Mouse (Mus musculus) forebrain, embryonic 15.5 days (tissue): ENCODE measurements around the gene Grk6. TPM values are rescaled to one million over a fixed set of nuclear protein-coding genes. Genes with fewer than 3 reads are reported as not detected.

Experiments
- ATAC-seq: fragments of 200-750 bp; cut with Nextera tagmentation; replicated peaks from 2 replicates; pipeline ENCODE4 v1.8.0; 2017; ENCODE audit warnings: mild to moderate bottlenecking, moderate TSS enrichment, moderate library complexity
- H3K27ac ChIP-seq: fragments of 300-500 bp; sonication (generic); replicated peaks from 2 replicates; pipeline ENCODE4 v1.5.1; 2015; ENCODE audit warnings: mild to moderate bottlenecking, inconsistent platforms
- H3K27me3 ChIP-seq: fragments of 300-500 bp; sonication (generic); 2 replicates; pipeline ENCODE4 v1.6.1; 2015; ENCODE audit warnings: inconsistent platforms
- H3K36me3 ChIP-seq: fragments of 300-500 bp; sonication (generic); 2 replicates; pipeline ENCODE4 v1.6.1; 2015; ENCODE audit warnings: mild to moderate bottlenecking, inconsistent platforms
- H3K4me1 ChIP-seq: fragments of 300-500 bp; sonication (generic); 2 replicates; pipeline ENCODE4 v1.6.1; 2015; ENCODE audit warnings: inconsistent platforms
- H3K4me2 ChIP-seq: fragments of 300-500 bp; sonication (generic); replicated peaks from 2 replicates; pipeline ENCODE4 v1.6.1; 2015; ENCODE audit warnings: mild to moderate bottlenecking, inconsistent platforms
- H3K4me3 ChIP-seq: fragments of 300-500 bp; sonication (generic); 2 replicates; pipeline ENCODE4 v1.5.1; 2015; ENCODE audit warnings: mild to moderate bottlenecking, inconsistent platforms
- H3K9ac ChIP-seq: fragments of 300-500 bp; sonication (generic); replicated peaks from 2 replicates; pipeline ENCODE4 v1.6.1; 2015; ENCODE audit warnings: mild to moderate bottlenecking, inconsistent platforms
- H3K9me3 ChIP-seq: fragments of 300-500 bp; sonication (generic); 2 replicates; pipeline ENCODE4 v1.6.1; 2016; ENCODE audit warnings: inconsistent platforms
- WGBS: fragments of 180-500 bp; shearing (Covaris S2); methylation state at CpG from one replicate; pipeline ENCODE4 v1.1.7; 2015; ENCODE audit warnings: mixed read lengths; 5-methylcytosine and 5-hydroxymethylcytosine counted together
- polyA plus RNA-seq: library from polyadenylated mRNA; unstranded; fragments of >200 nt; fragmentation: Nextera tagmentation; extraction: Ambion mirVana; gene quantifications from 2 replicates; pipeline ENCODE4 v1.2.1, GENCODE M21; 2015

Grk6 gene
- polyA plus RNA-seq, 1 experiment from 2014 or later: 46.1 TPM

DNA sequence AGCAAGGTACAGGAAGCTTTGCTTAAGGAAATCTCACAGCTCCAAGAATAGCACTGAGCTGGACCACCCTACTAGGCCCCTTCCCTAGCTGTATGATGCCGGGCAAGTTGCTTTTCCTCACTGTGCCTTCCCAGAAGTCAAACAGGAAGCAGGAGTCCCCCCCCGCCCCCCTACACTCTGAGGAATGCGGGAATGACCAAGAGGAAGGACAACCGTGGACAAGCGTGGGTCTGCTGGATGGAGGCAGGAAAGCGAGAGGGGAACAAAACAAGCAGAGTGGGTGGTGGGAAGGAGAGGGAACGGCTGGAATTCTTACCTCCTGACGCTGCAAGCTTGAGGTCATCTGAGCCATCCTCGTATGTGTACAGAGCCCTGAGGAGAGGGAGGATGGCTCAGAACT lies 38.2 kb downstream of the Grk6 start:
- H3K4me1 ChIP-seq: peaks cover 52% of the 10 kb centered on the region
- H3K9me3 ChIP-seq: no peaks in the 10 kb centered on the region
- H3K27ac ChIP-seq: peak overlapping the region; percentile 98
- H3K27me3 ChIP-seq: no peaks in the 10 kb centered on the region
- no peak for ATAC-seq
- H3K9ac ChIP-seq: peak overlapping the region; percentile 99
- peak overlapping the region; percentile 73 for H3K4me3 ChIP-seq
- peak overlapping the region; percentile 96 for H3K4me2 ChIP-seq
- H3K36me3 ChIP-seq: peaks cover 48% of the 10 kb centered on the region
- WGBS: 58% methylated on average over 9 of the region's 9 CpGs

DNA sequence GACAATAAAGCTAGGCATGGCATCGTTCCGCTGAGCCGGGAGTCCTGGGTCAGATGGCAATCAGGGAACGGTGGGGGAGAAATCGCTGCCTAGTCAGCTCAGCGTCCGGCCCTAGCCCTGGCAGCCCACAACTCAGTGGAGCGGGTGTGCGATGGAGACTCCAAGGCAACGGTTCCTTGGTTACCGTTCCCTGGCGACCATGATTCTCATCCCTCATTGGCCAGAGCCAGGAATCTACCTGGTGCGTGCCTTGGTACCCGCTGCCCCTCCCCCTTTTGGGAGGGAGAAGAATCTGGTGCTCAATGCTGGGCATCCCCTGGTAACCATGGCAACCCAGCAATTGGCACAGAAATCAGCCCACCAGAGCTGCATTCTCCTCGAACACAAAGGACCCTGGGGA lies 38.7 kb downstream of the Grk6 start:
- peaks cover 45% of the 10 kb centered on the region for H3K36me3 ChIP-seq
- peaks cover 54% of the 10 kb centered on the region for H3K4me1 ChIP-seq

DNA sequence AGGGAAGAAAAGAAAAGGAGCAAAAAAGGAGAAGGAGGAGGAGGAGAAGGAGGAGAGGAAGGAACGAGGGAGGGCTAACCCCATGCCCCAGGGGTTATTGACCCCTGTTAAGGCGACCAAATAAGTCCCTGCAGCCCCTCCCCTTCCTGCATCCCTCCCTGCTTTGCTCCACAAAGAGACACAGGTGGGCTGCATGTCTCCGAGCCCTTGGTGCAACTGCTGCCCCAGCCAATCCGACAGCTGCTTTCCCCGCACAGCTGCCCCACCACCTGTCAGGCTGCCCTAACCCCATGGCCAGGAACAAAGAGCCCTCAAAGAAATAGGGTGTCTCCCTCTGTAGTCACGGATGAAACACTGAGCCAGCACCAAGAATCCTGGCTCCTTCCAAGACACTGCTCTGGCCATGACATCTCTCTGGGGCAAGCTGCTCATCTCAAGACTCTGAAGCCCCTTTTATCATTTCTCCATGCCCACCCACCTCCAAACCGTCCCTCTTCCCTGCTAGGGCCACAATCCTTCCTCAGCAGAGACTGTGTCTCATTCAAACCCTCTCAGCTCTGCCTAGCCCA lies 39.7 kb downstream of the Grk6 start:
- peak overlapping the region; percentile 96 for H3K4me2 ChIP-seq
- no peak for ATAC-seq
- H3K36me3 ChIP-seq: peaks cover 35% of the 10 kb centered on the region
- peak overlapping the region; percentile 99 for H3K9ac ChIP-seq
- no peaks in the 10 kb centered on the region for H3K9me3 ChIP-seq
- peak overlapping the region; percentile 98 for H3K27ac ChIP-seq
- 10% methylated on average over 7 of the region's 7 CpGs for WGBS
- peaks cover 54% of the 10 kb centered on the region for H3K4me1 ChIP-seq
- H3K27me3 ChIP-seq: no peaks in the 10 kb centered on the region
- peak overlapping the region; percentile 73 for H3K4me3 ChIP-seq

More for the DNA sequence above, 38.7 kb downstream of the Grk6 start:
- Histone ChIP-seq H3K9ac (peak overlapping the region; percentile 99), H3K4me3 (peak overlapping the region; percentile 73), H3K27ac (peak overlapping the region; percentile 98), H3K27me3 (no peaks in the 10 kb centered on the region), H3K9me3 (no peaks in the 10 kb centered on the region), H3K4me2 (peak overlapping the region; percentile 96)
- 3% methylated on average over 15 of the region's 15 CpGs for WGBS
- ATAC-seq: peak; percentile 83

DNA sequence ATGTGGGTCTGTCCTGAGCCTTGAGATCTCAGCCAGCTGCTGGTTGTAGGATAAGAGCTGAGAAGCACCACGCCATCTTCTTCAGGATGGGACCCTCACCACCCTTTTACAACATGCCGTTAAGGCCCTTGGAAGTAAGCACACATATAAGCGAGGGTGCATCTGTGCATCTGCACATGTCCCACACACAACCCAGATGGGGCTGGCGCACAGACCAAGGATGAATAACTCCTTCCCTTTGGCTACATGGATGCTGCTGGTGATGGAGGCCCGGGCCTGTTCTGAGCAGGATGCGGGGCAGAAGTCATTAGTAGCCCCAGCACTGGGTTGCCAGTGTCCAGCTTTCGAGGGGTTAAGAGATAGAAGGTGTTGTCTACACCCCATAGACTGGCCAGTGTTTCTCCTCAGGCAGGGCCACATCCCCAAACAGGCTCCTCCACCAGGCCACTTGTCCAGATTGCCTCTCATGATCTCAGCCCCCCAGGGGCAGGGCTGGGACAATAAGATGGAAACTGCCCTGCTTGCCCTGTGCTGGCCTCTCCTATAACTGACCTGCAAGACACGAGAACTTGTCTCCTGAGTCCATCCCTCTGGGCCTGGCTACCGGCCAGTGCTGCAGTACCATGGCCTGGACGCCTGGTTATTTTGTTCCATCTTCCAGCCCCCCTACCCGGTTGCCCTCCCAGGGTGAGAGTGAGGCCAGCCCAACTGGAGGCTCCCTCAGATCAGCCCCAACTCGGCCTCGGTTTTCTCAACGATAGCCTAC lies 41.3 kb downstream of the Grk6 start:
- WGBS: 22% methylated on average over 14 of the region's 14 CpGs
- peak overlapping the region; percentile 96 for H3K4me2 ChIP-seq
- ATAC-seq: no peak
- H3K36me3 ChIP-seq: peaks cover 19% of the 10 kb centered on the region
- peak overlapping the region; percentile 99 for H3K9ac ChIP-seq
- peaks cover 54% of the 10 kb centered on the region for H3K4me1 ChIP-seq
- peak overlapping the region; percentile 73 for H3K4me3 ChIP-seq
- no peaks in the 10 kb centered on the region for H3K27me3 ChIP-seq
- no peaks in the 10 kb centered on the region for H3K9me3 ChIP-seq
- peak overlapping the region; percentile 98 for H3K27ac ChIP-seq

DNA sequence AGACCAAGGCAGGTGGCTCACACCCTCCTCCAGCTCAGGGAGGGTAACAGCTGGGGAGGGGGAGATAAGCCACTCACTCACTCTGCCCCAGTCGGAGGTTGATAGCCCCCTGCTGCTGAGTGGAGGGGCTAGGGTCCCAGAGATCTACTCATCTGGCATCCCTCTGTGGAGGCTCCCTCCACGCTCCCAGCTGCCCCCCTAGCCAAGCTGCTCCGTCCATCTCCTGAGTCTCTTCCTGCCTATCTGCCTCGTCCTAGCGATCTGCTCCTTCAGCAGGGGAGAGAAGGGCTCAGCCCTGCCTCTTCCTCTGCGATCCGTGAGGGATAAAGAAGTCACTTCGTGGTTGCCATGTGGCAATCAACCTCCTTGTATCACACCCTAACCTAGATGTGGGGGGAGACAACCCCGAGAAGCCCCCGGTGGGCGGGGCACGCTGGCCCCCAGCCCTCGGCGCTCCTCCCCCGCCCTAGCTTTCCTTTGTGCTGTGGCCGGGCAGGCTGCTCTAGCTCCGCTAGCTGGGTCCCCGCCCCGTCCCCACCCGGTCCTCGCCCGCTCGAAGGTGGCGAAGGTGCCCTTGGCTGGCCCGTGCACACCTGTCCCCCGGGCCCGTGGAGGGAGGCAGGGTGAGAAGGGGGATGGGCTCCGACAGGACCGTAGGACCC lies 42.2 kb downstream of the Grk6 start:
- Histone ChIP-seq H3K27me3 (no peaks in the 10 kb centered on the region), H3K27ac (peak overlapping the region; percentile 98), H3K4me1 (peaks cover 50% of the 10 kb centered on the region), H3K4me3 (peak overlapping the region; percentile 73), H3K9ac (peak overlapping the region; percentile 99), H3K4me2 (peak overlapping the region; percentile 96), H3K9me3 (no peaks in the 10 kb centered on the region), H3K36me3 (peaks cover 10% of the 10 kb centered on the region)
- 1% methylated on average over 29 of the region's 29 CpGs for WGBS
- peak; percentile 47 for ATAC-seq

DNA sequence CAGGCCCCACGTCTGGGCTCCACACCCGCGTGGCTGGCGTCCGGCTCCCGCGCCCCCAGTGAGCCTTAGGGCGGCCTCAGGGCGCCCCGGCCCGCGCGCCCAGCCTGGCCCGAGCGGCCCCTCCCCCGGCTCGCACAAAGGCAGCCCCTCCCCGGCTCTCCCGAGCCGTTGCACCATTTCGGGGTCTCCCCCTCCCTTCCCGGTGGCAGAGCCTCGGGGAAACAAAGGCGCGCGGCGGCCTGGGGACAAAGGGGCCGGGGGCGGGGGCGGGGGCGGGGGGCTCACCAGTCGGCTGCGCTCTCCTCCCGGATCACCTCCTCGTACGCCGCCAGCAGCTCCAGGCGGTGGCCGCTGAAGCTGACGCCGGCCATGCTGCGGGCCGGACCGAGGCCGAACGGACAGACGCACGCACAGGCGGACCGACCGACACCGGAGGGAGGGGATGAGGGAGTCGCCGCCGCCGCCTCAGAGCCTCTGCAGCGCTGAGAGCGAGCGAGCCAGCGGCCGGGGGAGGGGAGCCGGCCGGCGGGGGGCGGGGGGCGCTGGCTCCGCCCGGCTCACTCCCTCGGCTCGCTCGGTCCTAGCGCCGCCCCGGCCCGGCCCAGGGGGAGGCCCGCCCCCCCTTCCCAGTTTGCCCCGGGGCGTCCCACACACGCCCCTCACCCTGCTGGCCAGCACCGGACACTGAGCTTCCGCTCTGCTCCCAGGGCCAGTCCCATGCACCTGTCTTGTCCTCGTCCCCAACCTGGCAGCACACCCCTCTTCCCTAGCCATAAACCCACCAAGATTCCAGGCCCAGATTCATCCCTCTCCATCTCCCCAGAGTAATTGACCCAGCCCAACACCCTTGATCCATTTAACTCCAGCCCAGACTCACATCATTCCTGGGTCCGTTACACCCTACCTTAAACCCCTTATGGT lies 43.0 kb downstream of the Grk6 start, which contains the start of gene Dbn1:
Gene Dbn1 (minus strand): TSS at position 534 of the 921 bp plus-strand sequence.
- Histone ChIP-seq H3K4me1 (peaks cover 42% of the 10 kb centered on the region), H3K4me3 (peak within 1 kb of the TSS; percentile 73), H3K9me3 (no peaks in the 10 kb centered on the region), H3K27me3 (no peaks in the 10 kb centered on the region), H3K36me3 (peaks cover 3% of the 10 kb centered on the region; the same call in 1 of the 2 replicates), H3K9ac (peak within 1 kb of the TSS; percentile 99), H3K4me2 (peak within 1 kb of the TSS; percentile 96), H3K27ac (peak within 1 kb of the TSS; percentile 98)
- peak; percentile 84 for ATAC-seq
- under 1% methylated on average over 62 of the region's 83 CpGs for WGBS

DNA sequence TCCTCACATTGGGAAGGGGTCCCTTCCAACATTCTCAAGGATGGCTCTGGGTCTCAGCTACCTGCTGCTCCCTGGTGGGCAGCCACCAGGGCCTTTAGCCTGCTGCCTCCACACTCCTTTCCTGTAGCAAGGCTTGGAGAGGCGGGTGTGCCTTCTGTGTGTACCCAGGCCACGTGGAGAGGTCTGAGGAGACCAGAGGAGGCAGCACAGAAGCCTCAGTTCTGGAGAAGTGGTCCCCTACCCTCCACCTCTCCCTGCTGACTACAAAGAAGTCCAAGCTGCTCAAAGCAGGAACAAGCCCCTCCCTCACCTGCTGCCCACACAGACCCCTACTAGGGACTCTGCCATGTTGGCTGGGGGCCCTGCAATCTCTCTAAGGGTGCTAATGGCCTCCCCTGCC lies 49.4 kb downstream of the Grk6 start:
- Histone ChIP-seq H3K27ac (no peak overlapping the region), H3K36me3 (no peaks in the 10 kb centered on the region), H3K27me3 (no peaks in the 10 kb centered on the region), H3K4me3 (no peak overlapping the region), H3K9me3 (no peaks in the 10 kb centered on the region), H3K4me1 (peaks cover 35% of the 10 kb centered on the region), H3K4me2 (no peak overlapping the region), H3K9ac (no peak overlapping the region)
- 24% methylated on average over 2 of the region's 2 CpGs for WGBS
- peak; percentile 42; the same call in 1 of the 2 replicates for ATAC-seq

DNA sequence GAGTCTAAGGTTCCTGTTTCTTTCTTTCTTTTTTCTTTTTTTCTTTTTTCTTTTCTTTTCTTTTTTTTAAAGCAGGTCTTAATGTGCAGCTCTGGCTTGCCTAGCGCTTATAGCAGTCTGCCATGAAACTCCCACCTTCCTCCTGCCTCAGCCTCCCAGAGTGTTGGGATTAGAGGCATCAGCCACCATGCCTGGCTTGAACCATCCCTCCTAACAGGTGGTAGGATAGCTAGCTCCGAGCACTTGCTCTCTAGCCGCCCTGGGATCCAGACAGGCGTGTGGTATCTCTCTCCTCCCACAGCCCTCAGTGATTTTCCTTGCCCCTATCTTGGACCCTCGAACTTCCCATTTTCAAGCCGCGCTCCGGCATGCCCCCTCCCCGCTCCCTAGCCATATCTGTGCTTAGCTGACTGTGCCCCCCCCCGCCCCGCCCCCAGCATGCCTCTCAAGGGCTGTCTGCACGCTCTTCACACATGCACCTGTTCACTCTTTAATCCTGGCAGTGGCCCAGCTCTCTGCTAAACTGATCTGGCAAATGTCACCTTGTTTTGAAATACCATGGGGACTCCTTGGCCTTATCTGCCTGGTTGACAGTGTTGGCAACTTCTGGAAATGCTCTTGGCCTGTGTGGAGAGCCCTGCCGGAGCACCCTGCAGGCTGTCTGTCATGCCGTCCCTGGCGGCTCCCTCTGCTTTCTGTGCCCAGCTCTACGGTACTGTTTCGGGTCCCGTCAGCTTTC lies 50.2 kb downstream of the Grk6 start:
- Histone ChIP-seq H3K9me3 (no peaks in the 10 kb centered on the region), H3K36me3 (no peaks in the 10 kb centered on the region), H3K4me1 (peaks cover 35% of the 10 kb centered on the region), H3K9ac (no peak overlapping the region), H3K27ac (peak overlapping the region; percentile 71), H3K4me3 (no peak overlapping the region), H3K4me2 (peak overlapping the region; percentile 15; the same call in 1 of the 2 replicates), H3K27me3 (no peaks in the 10 kb centered on the region)
- ATAC-seq: peak; percentile 77
- WGBS: 13% methylated on average over 18 of the region's 18 CpGs

DNA sequence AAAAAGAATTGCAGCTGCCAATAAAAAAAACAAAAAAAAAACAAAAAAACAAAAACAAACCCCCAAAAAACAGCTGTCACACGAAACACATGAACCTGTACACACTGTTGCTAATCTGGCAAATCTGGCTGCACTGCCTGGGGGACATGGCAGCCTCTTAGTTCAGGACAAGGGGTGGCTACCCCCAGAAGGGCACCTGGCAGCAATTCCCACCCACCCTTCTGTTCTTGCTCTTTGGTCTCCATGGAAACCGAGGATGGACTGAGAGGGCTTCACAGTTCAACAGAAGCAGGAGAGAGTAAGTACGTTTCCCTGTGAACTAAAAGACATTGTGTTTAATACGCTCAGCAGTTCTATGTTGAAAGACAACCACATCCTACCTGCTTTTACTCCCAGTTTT lies 50.8 kb downstream of the Grk6 start:
- Histone ChIP-seq H3K4me3 (no peak overlapping the region), H3K9me3 (no peaks in the 10 kb centered on the region), H3K4me1 (peaks cover 35% of the 10 kb centered on the region), H3K4me2 (peak overlapping the region; percentile 22), H3K27me3 (no peaks in the 10 kb centered on the region), H3K36me3 (no peaks in the 10 kb centered on the region), H3K9ac (no peak overlapping the region), H3K27ac (peak overlapping the region; percentile 71)
- no peak for ATAC-seq
- WGBS: 13% methylated on average over 4 of the region's 4 CpGs

DNA sequence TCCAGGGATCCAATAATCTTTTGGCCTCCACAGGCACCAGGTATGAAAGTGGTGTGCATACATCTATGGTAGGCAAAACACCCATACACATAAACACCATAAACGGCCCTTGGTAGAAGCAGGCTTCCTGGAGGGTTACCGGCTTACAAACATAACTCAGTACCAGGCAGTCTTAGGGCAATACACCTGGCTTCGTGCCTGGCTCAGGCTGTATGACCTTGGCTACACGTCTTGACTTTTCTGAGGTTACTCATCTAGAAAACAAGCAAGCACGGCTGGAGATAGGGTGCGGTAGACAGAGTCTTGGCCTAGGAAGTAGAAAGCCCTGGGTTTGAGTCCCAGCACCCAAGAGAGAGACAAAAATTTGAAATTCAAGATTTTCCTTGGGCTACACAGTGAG lies 51.8 kb downstream of the Grk6 start:
- 0 out of 2 replicates have a peak overlapping the region, but pooled peaks have one; percentile 71 for H3K27ac ChIP-seq
- WGBS: 88% methylated on average over 6 of the region's 6 CpGs

DNA sequence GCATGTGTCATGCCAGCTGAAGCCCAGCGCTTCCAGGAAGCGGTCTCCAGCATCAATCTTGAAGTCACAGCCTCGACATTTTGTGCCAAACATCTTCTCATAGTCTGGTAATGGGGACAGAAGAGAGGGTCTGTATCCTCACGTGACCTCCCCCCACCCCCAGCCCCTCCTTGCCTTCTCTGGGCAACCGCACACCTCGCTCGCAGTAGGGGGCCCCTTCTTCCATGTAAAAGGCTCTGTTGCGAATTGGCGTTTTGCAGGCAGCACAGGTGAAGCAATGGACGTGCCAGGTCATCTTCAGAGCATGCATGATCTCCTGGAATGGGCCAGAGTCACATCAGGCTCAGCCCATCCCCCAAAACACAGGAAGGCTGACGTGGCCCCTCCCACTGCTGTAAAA lies 54.0 kb downstream of the Grk6 start:
- H3K4me3 ChIP-seq: no peak overlapping the region
- H3K27me3 ChIP-seq: no peaks in the 10 kb centered on the region
- peaks cover 10% of the 10 kb centered on the region for H3K36me3 ChIP-seq
- no peak overlapping the region for H3K4me2 ChIP-seq
- peaks cover 35% of the 10 kb centered on the region for H3K4me1 ChIP-seq
- no peak overlapping the region for H3K9ac ChIP-seq
- WGBS: 38% methylated on average over 11 of the region's 11 CpGs
- no peaks in the 10 kb centered on the region for H3K9me3 ChIP-seq
- no peak for ATAC-seq
- H3K27ac ChIP-seq: no peak overlapping the region

More for the DNA sequence above, 51.8 kb downstream of the Grk6 start:
- H3K4me2 ChIP-seq: no peak overlapping the region
- no peak overlapping the region for H3K4me3 ChIP-seq
- no peaks in the 10 kb centered on the region for H3K9me3 ChIP-seq
- no peak overlapping the region for H3K9ac ChIP-seq
- H3K4me1 ChIP-seq: peaks cover 35% of the 10 kb centered on the region
- ATAC-seq: no peak
- H3K27me3 ChIP-seq: no peaks in the 10 kb centered on the region
- H3K36me3 ChIP-seq: no peaks in the 10 kb centered on the region
